Mouse (Mus musculus): Measurements from ENCODE around the gene Slc25a53.
A peak's percentile ranks its signal among the peaks of the same experiment; 100 is the strongest.
"Not testable (repeated sequence)": the region's sequence is repeated elsewhere in the genome, so short reads cannot be mapped to it uniquely, and the experiment has no call there.

The Slc25a53 gene

GRCm38 (mm10) chrX:136959688-136960087 is 78.4 kb downstream of the Slc25a53 start:
- DNase-seq: peak; percentile 44 to 55

GRCm38 (mm10) chrX:136958300-136958699 is 79.8 kb downstream of the Slc25a53 start:
- not testable (repeated sequence) for DNase-seq

GRCm38 (mm10) chrX:136957583-136958279 is 80.4 kb downstream of the Slc25a53 start:
- DNase-seq: peak; percentile 87 to 90

- DNase-seq: no peak
Observed at GRCm38 (mm10) chrX:136937985-136938384, 100.1 kb downstream of the Slc25a53 start.
